Mouse (Mus musculus): ENCODE results near the gene Ascc2. TPM values are rescaled to one million over a fixed set of nuclear protein-coding genes. Genes with fewer than 3 reads are reported as not detected.
"Not testable (repeated sequence)": the region's sequence is repeated elsewhere in the genome, so short reads cannot be mapped to it uniquely, and the experiment has no call there.

Ascc2 gene
- polyA plus RNA-seq, 1 experiment from 2014 or later: 36.7 TPM

GRCm38 (mm10) chr11:4692162-4692561 is 54.6 kb downstream of the Ascc2 start:
- no peaks in the 10 kb centered on the region for H3K4me1 ChIP-seq (replicated peaks; ENCODE audit: control insufficient read depth, insufficient read depth, low read length)
- no peak overlapping the region for H3K9ac ChIP-seq (ENCODE audit: low read length)
- H3K36me3 ChIP-seq (ENCODE audit: control insufficient read depth, insufficient read depth, low read length): no peaks in the 10 kb centered on the region
- H3K27me3 ChIP-seq (ENCODE audit: control insufficient read depth, insufficient read depth, low read length): no peaks in the 10 kb centered on the region
- WGBS: 89% methylated on average over 11 of the region's 11 CpGs
- H3K4me3 ChIP-seq (ENCODE audit: low read depth, low read length): no peak overlapping the region
- ATAC-seq (replicated peaks; ENCODE audit: low FRiP score) (no peak), DNase-seq (ENCODE audit: low spot score) (no peak)
- no peaks in the 10 kb centered on the region for H3K9me3 ChIP-seq (ENCODE audit: control insufficient read depth, low read length)
- no peak overlapping the region for H3K27ac ChIP-seq (ENCODE audit: low read depth, low read length)
- H3K4me2 ChIP-seq (ENCODE audit: low read depth, low read length, severe bottlenecking): no peak overlapping the region

DNA sequence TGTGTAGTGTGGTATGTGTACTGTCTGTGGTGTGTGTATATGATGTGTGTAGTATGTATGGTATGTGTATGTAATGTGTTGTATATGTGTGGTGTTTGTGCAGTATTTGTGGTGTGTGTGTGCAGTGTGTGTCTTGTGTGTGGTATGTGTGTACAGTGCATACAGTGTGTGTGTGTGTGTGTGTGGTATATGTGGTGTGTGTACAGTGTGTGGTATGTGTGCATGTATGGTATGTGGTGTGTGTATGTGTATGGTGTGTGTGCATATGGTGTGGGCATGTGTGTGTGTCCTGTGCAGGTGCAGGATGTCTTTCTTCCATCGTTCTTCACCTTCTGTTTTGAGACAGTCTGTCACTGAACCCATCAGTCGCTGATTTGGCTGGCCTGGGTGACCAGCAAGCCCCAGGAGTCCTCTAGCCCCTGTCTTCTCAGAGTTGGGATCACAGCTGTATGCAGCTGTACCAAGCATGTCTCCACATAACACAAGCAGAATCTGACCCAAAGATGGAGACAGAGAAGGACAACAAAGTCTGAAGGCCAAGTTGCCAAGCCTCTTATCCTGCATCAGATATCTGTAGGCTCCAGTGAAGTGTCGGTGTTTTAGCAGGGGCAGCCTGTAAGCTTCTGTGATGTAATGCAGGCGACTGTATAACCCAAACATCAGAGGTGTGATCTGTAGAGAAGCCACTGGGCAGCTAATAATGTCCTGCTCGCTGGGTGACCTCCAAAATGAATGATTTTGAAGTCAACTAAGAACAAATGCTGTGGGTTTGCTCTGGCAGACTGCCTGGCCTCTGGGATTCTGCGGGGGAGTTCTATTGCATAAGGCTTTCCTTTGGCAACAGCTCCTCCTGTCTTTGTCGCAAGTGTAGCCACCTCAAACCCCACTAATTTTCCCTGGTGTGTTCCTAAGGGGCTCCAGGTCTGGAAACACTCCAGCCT is 59.8 kb downstream of the Ascc2 start:
- no peaks in the 10 kb centered on the region for H3K9me3 ChIP-seq (ENCODE audit: control insufficient read depth, low read length)
- no peak overlapping the region for H3K27ac ChIP-seq (ENCODE audit: low read depth, low read length)
- DNase-seq (ENCODE audit: low spot score): no peak
- H3K9ac ChIP-seq (ENCODE audit: low read length): no peak overlapping the region
- 63% methylated on average over 7 of the region's 7 CpGs for WGBS
- no peak for ATAC-seq (replicated peaks; ENCODE audit: low FRiP score)
- H3K36me3 ChIP-seq (ENCODE audit: control insufficient read depth, insufficient read depth, low read length): no peaks in the 10 kb centered on the region; the same call in 1 of the 2 replicates
- H3K27me3 ChIP-seq (ENCODE audit: control insufficient read depth, insufficient read depth, low read length): no peaks in the 10 kb centered on the region
- no peak overlapping the region for H3K4me2 ChIP-seq (ENCODE audit: low read depth, low read length, severe bottlenecking)
- H3K4me1 ChIP-seq (replicated peaks; ENCODE audit: control insufficient read depth, insufficient read depth, low read length): no peaks in the 10 kb centered on the region
- no peak overlapping the region for H3K4me3 ChIP-seq (ENCODE audit: low read depth, low read length)

- ATAC-seq (replicated peaks; ENCODE audit: low FRiP score): no peak
- no peak overlapping the region for H3K4me3 ChIP-seq (ENCODE audit: low read depth, low read length)
- H3K27me3 ChIP-seq (ENCODE audit: control insufficient read depth, insufficient read depth, low read length): no peaks in the 10 kb centered on the region
- no peak overlapping the region for H3K4me2 ChIP-seq (ENCODE audit: low read depth, low read length, severe bottlenecking)
- peaks cover 3% of the 10 kb centered on the region; the same call in 1 of the 2 replicates for H3K4me1 ChIP-seq (replicated peaks; ENCODE audit: control insufficient read depth, insufficient read depth, low read length)
- 87% methylated on average over 8 of the region's 8 CpGs for WGBS
- no peak for DNase-seq (ENCODE audit: low spot score)
- no peak overlapping the region for H3K27ac ChIP-seq (ENCODE audit: low read depth, low read length)
- no peaks in the 10 kb centered on the region for H3K9me3 ChIP-seq (ENCODE audit: control insufficient read depth, low read length)
- no peak overlapping the region for H3K9ac ChIP-seq (ENCODE audit: low read length)
- H3K36me3 ChIP-seq (ENCODE audit: control insufficient read depth, insufficient read depth, low read length): no peaks in the 10 kb centered on the region; the same call in 1 of the 2 replicates
These were observed 63.2 kb downstream of the Ascc2 start for GRCm38 (mm10) chr11:4700726-4701125.

GRCm38 (mm10) chr11:4703688-4704071 is 66.1 kb downstream of the Ascc2 start:
- Histone ChIP-seq H3K27ac (ENCODE audit: low read depth, low read length) (no peak overlapping the region), H3K27me3 (ENCODE audit: control insufficient read depth, insufficient read depth, low read length) (no peaks in the 10 kb centered on the region), H3K9me3 (ENCODE audit: control insufficient read depth, low read length) (no peaks in the 10 kb centered on the region), H3K4me3 (ENCODE audit: low read depth, low read length) (peak overlapping the region; percentile 72), H3K9ac (ENCODE audit: low read length) (peak overlapping the region; percentile 86), H3K4me1 (replicated peaks; ENCODE audit: control insufficient read depth, insufficient read depth, low read length) (peaks cover 3% of the 10 kb centered on the region; the same call in 1 of the 2 replicates), H3K36me3 (ENCODE audit: control insufficient read depth, insufficient read depth, low read length) (no peaks in the 10 kb centered on the region; the same call in 1 of the 2 replicates), H3K4me2 (ENCODE audit: low read depth, low read length, severe bottlenecking) (peak overlapping the region; percentile 65)
- DNase-seq (ENCODE audit: low spot score) (no peak), ATAC-seq (replicated peaks; ENCODE audit: low FRiP score) (no peak; the same call in 1 of the 2 replicates)
- 5% methylated on average over 12 of the region's 12 CpGs for WGBS

GRCm38 (mm10) chr11:4704072-4704964 is 66.8 kb downstream of the Ascc2 start, which contains the start of the genes Uqcr10 and Zmat5:
TSS of gene Uqcr10 (minus strand) at chr11:4704342.
TSS of gene Zmat5 (plus strand) at chr11:4704678.
- DNase-seq (ENCODE audit: low spot score) (peak; percentile 92), ATAC-seq (replicated peaks; ENCODE audit: low FRiP score) (peak; percentile 96)
- no peaks in the 10 kb centered on the region; the same call in 1 of the 2 replicates for H3K36me3 ChIP-seq (ENCODE audit: control insufficient read depth, insufficient read depth, low read length)
- H3K9me3 ChIP-seq (ENCODE audit: control insufficient read depth, low read length): no peaks in the 10 kb centered on the region
- no peak within 1 kb of the TSS for H3K27ac ChIP-seq (ENCODE audit: low read depth, low read length)
- WGBS: under 1% methylated on average over 47 of the region's 47 CpGs
- H3K4me2 ChIP-seq (ENCODE audit: low read depth, low read length, severe bottlenecking): peak within 1 kb of the TSS; percentile 93
- peak within 1 kb of the TSS; percentile 86 for H3K9ac ChIP-seq (ENCODE audit: low read length)
- peaks cover 3% of the 10 kb centered on the region; the same call in 1 of the 2 replicates for H3K4me1 ChIP-seq (replicated peaks; ENCODE audit: control insufficient read depth, insufficient read depth, low read length)
- H3K27me3 ChIP-seq (ENCODE audit: control insufficient read depth, insufficient read depth, low read length): no peaks in the 10 kb centered on the region
- peak within 1 kb of the TSS; percentile 72 for H3K4me3 ChIP-seq (ENCODE audit: low read depth, low read length)

GRCm38 (mm10) chr11:4705178-4705577 is 67.6 kb downstream of the Ascc2 start:
- DNase-seq (ENCODE audit: low spot score) (no peak), ATAC-seq (replicated peaks; ENCODE audit: low FRiP score) (no peak)
- H3K27ac ChIP-seq (ENCODE audit: low read depth, low read length): no peak overlapping the region
- peaks cover 3% of the 10 kb centered on the region; the same call in 1 of the 2 replicates for H3K4me1 ChIP-seq (replicated peaks; ENCODE audit: control insufficient read depth, insufficient read depth, low read length)
- no peaks in the 10 kb centered on the region; the same call in 1 of the 2 replicates for H3K36me3 ChIP-seq (ENCODE audit: control insufficient read depth, insufficient read depth, low read length)
- peak overlapping the region; percentile 65 for H3K9ac ChIP-seq (ENCODE audit: low read length)
- H3K9me3 ChIP-seq (ENCODE audit: control insufficient read depth, low read length): no peaks in the 10 kb centered on the region
- peak overlapping the region; percentile 72 for H3K4me3 ChIP-seq (ENCODE audit: low read depth, low read length)
- peak overlapping the region; percentile 93 for H3K4me2 ChIP-seq (ENCODE audit: low read depth, low read length, severe bottlenecking)
- 11% methylated on average over 4 of the region's 4 CpGs for WGBS
- no peaks in the 10 kb centered on the region for H3K27me3 ChIP-seq (ENCODE audit: control insufficient read depth, insufficient read depth, low read length)

DNA sequence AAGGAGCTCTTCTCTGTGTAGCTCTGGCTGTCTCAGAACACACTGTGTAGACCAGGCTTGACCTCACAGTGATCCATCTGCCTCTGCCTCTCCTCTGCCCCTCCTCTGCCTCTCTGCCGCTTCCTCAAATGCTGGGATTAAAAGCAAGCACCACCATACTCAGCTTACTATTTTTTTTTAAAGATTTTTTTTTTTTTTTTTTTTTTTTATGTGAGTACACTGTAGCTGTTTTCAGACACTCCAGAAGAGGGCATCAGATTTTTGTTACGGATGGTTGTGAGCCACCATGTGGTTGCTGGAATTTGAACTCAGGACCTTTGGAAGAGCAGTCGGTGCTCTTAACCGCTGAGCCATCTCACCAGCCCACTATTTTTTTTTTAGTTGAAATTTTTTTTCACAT is 72.6 kb downstream of the Ascc2 start:
- not testable (repeated sequence) for DNase-seq (ENCODE audit: low spot score); H3K9ac ChIP-seq (ENCODE audit: low read length); H3K36me3 ChIP-seq (ENCODE audit: control insufficient read depth, insufficient read depth, low read length); H3K27me3 ChIP-seq (ENCODE audit: control insufficient read depth, insufficient read depth, low read length); H3K4me3 ChIP-seq (ENCODE audit: low read depth, low read length); H3K4me2 ChIP-seq (ENCODE audit: low read depth, low read length, severe bottlenecking); H3K9me3 ChIP-seq (ENCODE audit: control insufficient read depth, low read length); H3K27ac ChIP-seq (ENCODE audit: low read depth, low read length); H3K4me1 ChIP-seq (replicated peaks; ENCODE audit: control insufficient read depth, insufficient read depth, low read length); ATAC-seq (replicated peaks; ENCODE audit: low FRiP score)
- whole genome bisulfite sequencing: 90% methylated on average over 4 of the region's 4 CpGs

- no peaks in the 10 kb centered on the region for H3K4me1 ChIP-seq (replicated peaks; ENCODE audit: control insufficient read depth, insufficient read depth, low read length)
- H3K9me3 ChIP-seq (ENCODE audit: control insufficient read depth, low read length): no peaks in the 10 kb centered on the region
- no peak overlapping the region for H3K4me2 ChIP-seq (ENCODE audit: low read depth, low read length, severe bottlenecking)
- no peaks in the 10 kb centered on the region for H3K27me3 ChIP-seq (ENCODE audit: control insufficient read depth, insufficient read depth, low read length)
- H3K36me3 ChIP-seq (ENCODE audit: control insufficient read depth, insufficient read depth, low read length): no peaks in the 10 kb centered on the region
- ATAC-seq (replicated peaks; ENCODE audit: low FRiP score) (no peak), DNase-seq (ENCODE audit: low spot score) (no peak)
- H3K4me3 ChIP-seq (ENCODE audit: low read depth, low read length): no peak overlapping the region
- no peak overlapping the region for H3K9ac ChIP-seq (ENCODE audit: low read length)
- H3K27ac ChIP-seq (ENCODE audit: low read depth, low read length): no peak overlapping the region
These were observed 75.3 kb downstream of the Ascc2 start for GRCm38 (mm10) chr11:4712822-4713221.

All from forebrain, embryonic 11.5 days (tissue).